Mouse (Mus musculus) intestine, embryonic 14.5 days (tissue): Measurements from ENCODE around the gene Mmrn2. TPM values are rescaled to one million over a fixed set of nuclear protein-coding genes. Genes with fewer than 3 reads are reported as not detected.

ENCODE experiments used
- ATAC-seq: fragments of 200-750 bp; cut with Nextera tagmentation; replicated peaks from 2 replicates; pipeline ENCODE4 v1.8.0; 2017; ENCODE audit warnings: low read depth, moderate number of reproducible peaks, moderate TSS enrichment, moderate library complexity; ENCODE audit not compliant: low FRiP score, low TSS enrichment
- DNase-seq: peaks from one replicate; pipeline ENCODE4 v3.0.0-alpha.2; 2018; ENCODE audit warnings: low spot score
- H3K27ac ChIP-seq: fragments of 300-500 bp; sonication (generic); 2 replicates; pipeline ENCODE4 v1.5.1; 2014; ENCODE audit warnings: low read depth, mild to moderate bottlenecking, control low read depth
- H3K27me3 ChIP-seq: fragments of 300-500 bp; sonication (generic); replicated peaks from 2 replicates; pipeline ENCODE4 v1.6.1; 2014; ENCODE audit warnings: low read length, control low read depth; ENCODE audit not compliant: control insufficient read depth, insufficient read depth
- H3K36me3 ChIP-seq: fragments of 300-500 bp; sonication (generic); 2 replicates; pipeline ENCODE4 v1.6.1; 2014; ENCODE audit warnings: low read length, control low read depth; ENCODE audit not compliant: control insufficient read depth, insufficient read depth
- H3K4me1 ChIP-seq: fragments of 300-500 bp; sonication (generic); replicated peaks from 2 replicates; pipeline ENCODE4 v1.6.1; 2014; ENCODE audit warnings: low read length, control low read depth, mixed read lengths; ENCODE audit not compliant: control insufficient read depth, insufficient read depth
- H3K4me2 ChIP-seq: fragments of 300-500 bp; sonication (generic); 2 replicates; pipeline ENCODE4 v1.6.1; 2014; ENCODE audit warnings: low read length
- H3K4me3 ChIP-seq: fragments of 300-500 bp; sonication (generic); 2 replicates; pipeline ENCODE4 v1.5.1; 2014; ENCODE audit warnings: low read depth, low read length, control low read depth, mixed read lengths
- H3K9ac ChIP-seq: fragments of 300-500 bp; sonication (generic); 2 replicates; pipeline ENCODE4 v1.6.1; 2014; ENCODE audit warnings: mild to moderate bottlenecking, low read length
- H3K9me3 ChIP-seq: fragments of 300-500 bp; sonication (generic); 2 replicates; pipeline ENCODE4 v1.6.1; 2016; ENCODE audit warnings: low read length, control low read depth; ENCODE audit not compliant: control insufficient read depth
- WGBS: fragments of 180-500 bp; shearing (Covaris S2); extraction: QIAGEN DNeasy Blood & Tissue Kit; methylation state at CpG from one replicate; pipeline ENCODE4 v1.1.7; 2014; 5-methylcytosine and 5-hydroxymethylcytosine counted together
- polyA plus RNA-seq: library from polyadenylated mRNA; unstranded; fragments of >200 nt; fragmentation: Nextera tagmentation; extraction: Ambion mirVana; gene quantifications from 2 replicates; pipeline ENCODE4 v1.2.1, GENCODE M21; 2014

Mmrn2 gene
- polyA plus RNA-seq, 1 experiment from 2014 or later, result 8.1 TPM

GRCm38 (mm10) chr14:34448398-34448797 is 73.1 kb downstream of the Mmrn2 start:
- no peak overlapping the region for H3K9ac ChIP-seq
- DNase-seq (no peak), ATAC-seq (no peak)
- H3K4me3 ChIP-seq, result no peak overlapping the region
- no peaks in the 10 kb centered on the region for H3K9me3 ChIP-seq
- H3K4me2 ChIP-seq, result no peak overlapping the region
- H3K4me1 ChIP-seq, result peaks cover 10% of the 10 kb centered on the region
- peaks cover 33% of the 10 kb centered on the region for H3K36me3 ChIP-seq
- H3K27me3 ChIP-seq, result no peaks in the 10 kb centered on the region
- no peak overlapping the region for H3K27ac ChIP-seq

GRCm38 (mm10) chr14:34449807-34450206 is 74.5 kb downstream of the Mmrn2 start:
- H3K4me2 ChIP-seq, result no peak overlapping the region
- peaks cover 10% of the 10 kb centered on the region for H3K4me1 ChIP-seq
- no peak overlapping the region for H3K9ac ChIP-seq
- H3K4me3 ChIP-seq, result no peak overlapping the region
- WGBS, result 31% methylated on average over 9 of the region's 9 CpGs
- H3K27me3 ChIP-seq, result no peaks in the 10 kb centered on the region
- ATAC-seq (no peak), DNase-seq (no peak)
- no peaks in the 10 kb centered on the region for H3K9me3 ChIP-seq
- H3K36me3 ChIP-seq, result peaks cover 26% of the 10 kb centered on the region
- H3K27ac ChIP-seq, result no peak overlapping the region

DNA sequence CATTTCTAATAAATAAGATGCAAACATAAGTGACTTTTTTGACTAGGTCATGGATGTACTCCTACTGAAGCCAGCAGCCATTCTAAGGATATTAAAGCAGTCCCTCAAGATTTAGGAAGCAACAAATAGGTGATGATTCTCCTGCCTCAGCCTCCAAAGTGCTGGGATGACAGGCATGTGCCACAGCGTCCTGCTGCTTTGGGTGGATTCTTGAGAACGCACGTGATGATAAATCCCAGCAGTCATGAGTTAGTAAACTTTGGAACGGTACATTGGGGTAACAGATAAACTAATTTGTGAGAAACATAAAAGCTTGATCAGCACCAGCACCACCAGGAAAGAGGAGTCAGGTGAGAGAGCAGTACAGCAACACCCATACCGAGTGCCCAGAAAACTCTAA is 75.2 kb downstream of the Mmrn2 start:
- no peak overlapping the region for H3K9ac ChIP-seq
- peaks cover 10% of the 10 kb centered on the region for H3K4me1 ChIP-seq
- no peaks in the 10 kb centered on the region for H3K27me3 ChIP-seq
- no peak for DNase-seq
- H3K4me2 ChIP-seq, result no peak overlapping the region
- H3K4me3 ChIP-seq, result no peak overlapping the region
- no peak overlapping the region for H3K27ac ChIP-seq
- peaks cover 22% of the 10 kb centered on the region for H3K36me3 ChIP-seq
- ATAC-seq, result no peak
- 70% methylated on average over 5 of the region's 5 CpGs for WGBS
- H3K9me3 ChIP-seq, result no peaks in the 10 kb centered on the region

- no peak for ATAC-seq
- Histone ChIP-seq H3K9ac (no peak overlapping the region), H3K27me3 (no peaks in the 10 kb centered on the region), H3K4me3 (no peak overlapping the region), H3K36me3 (peaks cover 14% of the 10 kb centered on the region), H3K4me2 (no peak overlapping the region), H3K9me3 (no peaks in the 10 kb centered on the region), H3K4me1 (peaks cover 10% of the 10 kb centered on the region), H3K27ac (no peak overlapping the region)
- DNase-seq, result no peak
These were observed 76.6 kb downstream of the Mmrn2 start for GRCm38 (mm10) chr14:34451872-34452271.

- Histone ChIP-seq H3K27ac (peak overlapping the region; percentile 12; the same call in 1 of the 2 replicates), H3K4me3 (no peak overlapping the region), H3K36me3 (peaks cover 11% of the 10 kb centered on the region), H3K9ac (no peak overlapping the region), H3K4me1 (peaks cover 10% of the 10 kb centered on the region), H3K9me3 (no peaks in the 10 kb centered on the region), H3K27me3 (no peaks in the 10 kb centered on the region), H3K4me2 (no peak overlapping the region)
- WGBS, result 19% methylated on average over 6 of the region's 6 CpGs
- 0 out of 2 replicates have a peak, but pooled peaks have one; percentile 41 for ATAC-seq
- DNase-seq, result no peak
These were observed 78.4 kb downstream of the Mmrn2 start for GRCm38 (mm10) chr14:34453648-34454047.

Other genes starting within 250 kb of the Mmrn2 start
- gene Npy4r, start 223.0 kb upstream of the Mmrn2 start, polyA plus RNA-seq, result 0.14 and 0.48 TPM in 2 replicates
- gene Gprin2, start 173.8 kb upstream of the Mmrn2 start, polyA plus RNA-seq, result 0.39 TPM in 2 replicates
- gene Syt15, start 155.9 kb upstream of the Mmrn2 start, polyA plus RNA-seq, result 0.54 and 0.60 TPM in 2 replicates
- gene Shld2, start 65.0 kb upstream of the Mmrn2 start, polyA plus RNA-seq, result 9.5 and 11.0 TPM in 2 replicates
- gene Glud1, start 64.7 kb upstream of the Mmrn2 start, polyA plus RNA-seq, result 100 and 104 TPM in 2 replicates
- gene Fam25c, start 20.0 kb upstream of the Mmrn2 start, polyA plus RNA-seq, result not detected in 2 replicates
- 45.5 and 49.5 TPM in 2 replicates for gene Sncg, start 676 bp upstream of the Mmrn2 start, polyA plus RNA-seq
- gene Bmpr1a, start 127.9 kb downstream of the Mmrn2 start, polyA plus RNA-seq, result 56.7 and 56.8 TPM in 2 replicates
- not detected in 2 replicates for gene 9230112D13Rik, start 147.3 kb downstream of the Mmrn2 start, polyA plus RNA-seq
- 1.6 and 2.0 TPM in 2 replicates for gene Ldb3, start 213.2 kb downstream of the Mmrn2 start, polyA plus RNA-seq
- not detected in 2 replicates for gene Opn4, start 224.7 kb downstream of the Mmrn2 start, polyA plus RNA-seq